Mouse (Mus musculus) embryonic fibroblast, embryonic 13.5 days (primary cell): ENCODE measurements around the gene Lingo1.

Source experiments
- CTCF ChIP-seq: IDR thresholded peaks from 2 replicates; pipeline ENCODE4 v1.5.1; 2011; ENCODE audit warnings: mild to moderate bottlenecking, control low read depth, low read length, moderate library complexity, borderline replicate concordance; ENCODE audit not compliant: insufficient read depth
- POLR2A ChIP-seq: IDR thresholded peaks from 2 replicates; pipeline ENCODE4 v1.6.1; 2011; ENCODE audit warnings: low read depth, mild to moderate bottlenecking, control low read depth, low read length, moderate library complexity

- TF ChIP-seq CTCF (no peak), POLR2A (no peak)
Measured at GRCm38 (mm10) chr9:56612798-56613183, 183.5 kb downstream of the Lingo1 start.
